Mouse (Mus musculus) lung, adult 2 months (tissue): ENCODE data around the gene Cspg4.

ENCODE experiments used
- CTCF ChIP-seq: fragments of 200-500 bp; IDR thresholded peaks from 2 replicates; pipeline ENCODE4 v1.5.1; 2011; ENCODE audit warnings: mild to moderate bottlenecking, low read length, control low read depth; ENCODE audit not compliant: insufficient read depth
- POLR2A ChIP-seq: fragments of 200-500 bp; IDR thresholded peaks from 2 replicates; pipeline ENCODE4 v1.6.1; 2011; ENCODE audit warnings: low read depth, mild to moderate bottlenecking, control low read depth, low read length, borderline replicate concordance; ENCODE audit errors: extremely low read depth

DNA sequence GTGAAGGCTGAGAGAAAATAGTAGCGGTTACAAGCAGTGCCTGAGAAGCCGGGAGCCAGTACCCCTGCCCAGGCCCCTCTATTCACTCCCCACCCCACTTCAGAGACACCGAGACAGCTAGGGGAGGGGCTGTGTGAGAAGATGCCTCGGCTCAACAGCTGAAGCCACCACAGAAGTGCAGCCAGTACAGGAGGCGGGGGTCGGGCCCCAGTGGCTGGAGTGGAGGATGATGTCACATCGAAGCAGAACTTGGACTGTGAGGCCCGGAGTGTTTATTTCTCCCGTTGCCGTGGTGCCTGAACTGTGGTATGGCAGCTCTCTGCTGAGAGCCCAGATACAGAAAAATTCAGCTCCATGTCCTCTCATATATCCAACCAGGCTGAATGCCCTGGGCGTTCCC, 13.1 kb upstream of the Cspg4 start:
- TF ChIP-seq POLR2A (no peak), CTCF (no peak)
